Mouse (Mus musculus) common myeloid progenitor, adult 5-6 weeks (primary cell): ENCODE measurements around the gene Tesc. TPM values are rescaled to one million over a fixed set of nuclear protein-coding genes. Genes with fewer than 3 reads are reported as not detected.

Experiments used
- ATAC-seq: replicated peaks from 2 replicates; pipeline ENCODE4 v1.8.0; 2016; ENCODE audit warnings: low read depth, mild to moderate bottlenecking, moderate TSS enrichment, inconsistent platforms; ENCODE audit not compliant: poor library complexity, severe bottlenecking
- total RNA-seq: library from RNA; stranded (forward); fragments of 200-1000, 187-1606 nt; gene quantifications from 2 replicates; pipeline ENCODE4 v1.2.3, GENCODE M21; 2017

Tesc gene
- total RNA-seq, 1 experiment from 2014 or later = not detected

DNA sequence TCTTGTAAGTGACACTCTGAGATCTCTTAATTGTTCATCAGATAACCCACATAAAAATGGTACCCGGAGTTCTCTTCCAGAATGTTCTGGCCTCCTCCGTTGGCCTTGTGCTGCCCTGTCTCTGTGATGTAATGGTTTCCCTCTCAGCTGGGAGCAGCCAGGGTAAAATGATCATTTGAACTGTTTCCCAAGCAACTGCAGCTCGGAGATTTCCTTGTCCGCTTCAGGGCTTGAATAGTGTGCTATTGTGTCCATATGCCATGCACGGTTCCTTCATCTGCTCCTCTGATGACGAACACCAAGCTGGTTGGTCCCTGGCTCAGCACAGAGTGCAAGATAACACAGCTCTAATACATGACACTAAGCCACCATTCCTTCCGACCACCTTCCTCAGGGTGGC is 15.7 kb upstream of the Tesc start:
- ATAC-seq = no peak

- ATAC-seq = no peak
These were observed 12.5 kb upstream of the Tesc start for GRCm38 (mm10) chr5:118015028-118015427.

GRCm38 (mm10) chr5:118015669-118016068 is 11.9 kb upstream of the Tesc start:
- ATAC-seq = no peak

GRCm38 (mm10) chr5:118017527-118017926 is 10.0 kb upstream of the Tesc start:
- ATAC-seq = no peak

DNA sequence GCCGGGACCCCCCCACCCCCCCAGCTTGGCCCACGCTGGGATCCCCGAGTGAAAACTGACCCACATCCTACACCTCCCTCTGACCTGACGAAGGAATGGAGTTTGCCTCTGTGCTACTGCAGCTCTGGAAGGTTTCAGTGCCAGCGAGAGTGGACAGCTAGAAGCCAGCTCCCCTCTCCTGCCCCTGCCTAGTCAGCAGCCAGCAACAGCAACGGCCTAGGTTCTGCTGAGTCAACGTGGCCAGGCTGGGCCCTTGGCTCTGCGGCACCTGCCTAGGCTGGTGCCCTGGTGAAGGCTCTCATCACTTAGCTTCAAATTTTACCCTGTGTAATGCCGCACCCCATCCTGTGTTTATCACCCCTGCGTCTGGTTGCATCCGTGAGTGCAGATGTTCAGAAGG is 7.6 kb upstream of the Tesc start:
- ATAC-seq = no peak

DNA sequence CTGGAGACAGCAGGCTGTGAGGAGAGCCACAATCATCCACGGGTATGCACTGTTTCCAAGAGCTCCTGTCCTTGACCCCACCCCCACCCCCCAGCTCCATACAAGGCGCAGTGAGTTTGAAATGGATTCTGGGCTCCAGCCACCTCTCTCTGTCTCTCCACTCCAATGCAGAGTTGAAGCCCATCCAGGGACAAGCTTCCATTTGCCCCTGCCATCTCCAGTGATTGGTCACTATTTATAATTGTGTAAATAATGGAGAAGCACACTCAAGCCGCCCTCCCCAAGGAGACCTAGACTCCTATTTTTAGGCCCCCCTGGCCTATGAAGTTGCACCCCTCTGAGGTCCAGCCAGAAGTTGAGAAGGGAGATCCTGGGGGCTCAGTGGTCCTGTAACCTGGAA is 4.5 kb upstream of the Tesc start:
- no peak for ATAC-seq

- ATAC-seq = 0 out of 2 replicates have a peak, but pooled peaks have one; percentile 3
These were observed 1.7 kb upstream of the Tesc start for GRCm38 (mm10) chr5:118025880-118026279.

GRCm38 (mm10) chr5:118026343-118026742 is 1.2 kb upstream of the Tesc start:
- ATAC-seq = no peak

- ATAC-seq = no peak
These were observed 344 bp upstream of the Tesc start for GRCm38 (mm10) chr5:118027101-118027697.

GRCm38 (mm10) chr5:118028191-118029034 is 870 bp downstream of the Tesc start:
- ATAC-seq = 0 out of 2 replicates have a peak, but pooled peaks have one; percentile 11

- no peak for ATAC-seq
These were observed 1.5 kb downstream of the Tesc start for GRCm38 (mm10) chr5:118029035-118029408.

DNA sequence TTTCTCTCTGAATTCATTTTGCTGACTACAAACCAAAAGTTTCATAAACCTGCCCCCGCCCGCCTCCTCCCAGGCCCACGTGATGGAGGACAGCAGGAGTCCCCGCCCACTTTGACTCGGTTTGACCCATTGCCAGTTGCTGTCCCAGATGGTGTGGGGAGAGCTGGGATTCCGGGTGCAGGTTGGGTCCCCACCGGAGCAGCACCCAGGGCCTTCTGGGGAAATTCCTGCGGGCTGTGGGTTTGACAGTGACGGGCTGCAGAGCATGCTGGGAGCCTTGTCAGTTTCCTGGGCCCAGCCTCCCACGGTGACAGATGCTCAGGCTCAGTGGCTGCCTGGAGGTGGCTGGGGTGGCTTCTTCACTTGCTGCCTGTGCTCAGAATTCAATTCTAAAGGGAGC is 1.9 kb downstream of the Tesc start:
- ATAC-seq = peak; percentile 63

DNA sequence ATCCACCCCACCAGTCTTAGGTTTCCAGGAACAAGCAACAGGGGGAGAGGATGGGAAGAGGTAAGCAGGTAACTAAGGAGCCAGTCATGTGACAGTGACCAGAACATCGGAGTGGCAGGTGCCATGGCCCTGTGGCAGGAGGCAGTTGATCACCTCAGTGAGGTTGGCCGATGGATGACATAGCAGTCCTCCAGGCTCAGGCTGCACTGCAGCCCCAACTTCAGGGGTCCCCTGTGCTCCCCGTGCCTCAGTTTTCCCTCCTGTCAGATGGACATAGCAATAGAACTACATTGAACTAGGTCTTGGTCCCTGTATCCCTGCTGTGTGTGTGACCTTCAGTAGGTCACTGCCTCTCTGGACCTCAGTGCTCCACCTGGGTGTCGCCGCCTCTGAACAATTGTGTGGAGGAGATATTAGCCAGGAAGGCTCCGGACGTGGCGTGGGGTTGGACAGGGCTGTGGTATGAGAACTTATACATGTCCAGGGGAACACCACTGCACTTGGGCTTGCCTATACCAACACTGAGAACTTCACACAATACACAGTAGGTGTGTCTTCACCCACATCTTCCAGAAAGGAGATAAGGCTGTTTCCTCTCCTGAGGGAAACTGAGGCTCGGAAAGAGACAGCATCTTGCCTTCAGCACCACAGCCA is 2.6 kb downstream of the Tesc start:
- no peak for ATAC-seq

- no peak for ATAC-seq
These were observed 3.5 kb downstream of the Tesc start for GRCm38 (mm10) chr5:118031059-118031458.

GRCm38 (mm10) chr5:118031508-118031907 is 4.0 kb downstream of the Tesc start:
- ATAC-seq = no peak

GRCm38 (mm10) chr5:118033328-118033727 is 5.8 kb downstream of the Tesc start:
- no peak for ATAC-seq

DNA sequence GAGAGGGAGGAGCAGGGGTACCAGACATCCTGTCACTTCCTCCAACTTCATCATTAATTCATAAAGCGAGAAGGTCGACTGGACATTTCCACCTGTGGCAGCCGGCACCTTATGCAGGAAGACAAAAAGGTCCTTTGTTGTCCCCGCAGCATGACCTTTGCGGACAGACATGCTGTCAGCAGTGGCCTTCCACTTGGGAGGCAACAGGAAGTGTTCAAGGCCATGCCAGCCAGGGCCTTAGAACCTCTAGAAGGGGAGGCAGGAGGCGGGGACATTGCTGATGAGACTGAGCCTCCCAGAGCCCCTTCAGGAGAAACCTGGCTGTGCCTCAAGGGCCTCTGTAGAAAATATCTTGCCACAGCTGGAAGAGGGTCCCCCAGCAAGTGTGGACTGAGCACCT is 6.2 kb downstream of the Tesc start:
- ATAC-seq = no peak

- ATAC-seq = no peak
These were observed 7.1 kb downstream of the Tesc start for GRCm38 (mm10) chr5:118034632-118035031.

DNA sequence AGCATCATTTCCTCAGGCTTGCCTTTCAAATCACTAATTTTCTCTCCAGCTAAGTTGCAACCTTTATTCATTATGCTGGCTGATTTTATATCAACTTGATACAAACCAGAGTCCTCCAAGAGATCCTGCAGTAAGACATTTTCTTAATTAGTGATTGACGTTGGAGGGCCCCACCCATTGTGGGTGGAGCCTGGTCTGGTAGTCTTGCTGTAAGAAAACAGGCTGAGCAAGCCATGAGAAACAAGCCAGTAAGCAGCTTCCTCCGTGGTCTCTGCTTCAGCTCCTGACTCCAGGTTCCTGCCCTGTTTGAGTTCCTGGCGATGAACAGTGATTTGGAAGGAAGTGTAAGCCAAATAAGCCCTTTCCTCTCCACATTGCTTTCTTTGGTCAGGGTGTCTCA is 8.2 kb downstream of the Tesc start:
- ATAC-seq = no peak

- 0 out of 2 replicates have a peak, but pooled peaks have one; percentile 21 for ATAC-seq
These were observed 9.6 kb downstream of the Tesc start for GRCm38 (mm10) chr5:118036888-118037797.
